Mouse (Mus musculus): ENCODE results near the gene Prelid3b.

Gene Prelid3b

GRCm38 (mm10) chr2:174428076-174428835, 44.6 kb downstream of the Prelid3b start:
- DNase-seq (ENCODE audit: low spot score in 2 of 2): no peak

GRCm38 (mm10) chr2:174426856-174427255, 46.0 kb downstream of the Prelid3b start:
- DNase-seq (ENCODE audit: low spot score in 2 of 2): no peak

- DNase-seq (ENCODE audit: low spot score in 2 of 2): no peak
Measured at GRCm38 (mm10) chr2:174424301-174425085, 48.4 kb downstream of the Prelid3b start.

GRCm38 (mm10) chr2:174421107-174421506, 51.8 kb downstream of the Prelid3b start:
- DNase-seq (ENCODE audit: low spot score in 2 of 2): no peak

GRCm38 (mm10) chr2:174415731-174416310, 57.1 kb downstream of the Prelid3b start, which contains the start of gene Nelfcd:
Nelfcd (plus strand) TSS chr2:174415804.
- DNase-seq (ENCODE audit: low spot score in 2 of 2): peak; percentile 87

Data from frontal cortex, postnatal 14 days (tissue).